ENCODE assay signal across 18 mouse cellular contexts in the genomic region with DNA sequence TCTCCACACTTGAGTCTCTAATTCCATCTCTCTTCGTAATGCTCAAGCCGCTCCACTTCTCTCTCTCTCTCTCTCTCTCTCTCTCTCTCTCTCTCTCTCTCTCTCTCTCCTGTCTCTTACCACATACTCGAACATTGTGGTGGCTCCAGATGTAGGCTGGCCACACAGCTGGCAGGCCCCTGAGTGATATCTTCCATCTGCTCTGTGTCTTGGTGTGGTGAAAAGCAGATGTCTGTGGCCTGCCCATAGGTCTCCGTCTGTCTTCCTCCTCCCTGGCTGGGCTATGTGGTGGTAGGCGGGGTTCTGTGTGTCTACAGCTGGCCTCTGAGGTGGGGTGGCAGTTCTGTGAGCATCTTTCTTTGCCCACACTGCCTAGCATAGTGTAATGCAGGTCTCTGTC. TPM values are rescaled to one million over a fixed set of nuclear protein-coding genes. Genes with fewer than 3 reads are reported as not detected.
"Had no signal": no experiment of that assay in that cellular context is flagged by ENCODE, and none has a peak within 500 bp of the region (broad histone marks: within the 10 kb centered on the region; RNA-seq: fewer than 3 reads in every experiment).

No protein-coding gene starts in this region.

RNA-seq across cellular contexts. Expression of a gene that starts 11.8 kb away (rescaled TPM):
- total RNA-seq: megakaryocyte, adult 5-6 weeks; megakaryocyte-erythroid progenitor cell, adult 5-6 weeks had no signal
- polyA plus RNA-seq: liver, embryonic 15.5 days; liver, postnatal 0 days; lung, adult 2 months; midbrain, embryonic 10.5 days; midbrain, embryonic 12.5 days; midbrain, embryonic 14.5 days; myocyte; neural tube, embryonic 11.5 days; neural tube, embryonic 13.5 days; neural tube, embryonic 15.5 days; stomach, embryonic 15.5 days; stomach, postnatal 0 days; testis, adult 2 months; thymus, adult 2 months had no signal

RNA-seq across cellular contexts. Expression of a gene that starts 24.5 kb away (rescaled TPM):
- total RNA-seq: megakaryocyte-erythroid progenitor cell, adult 5-6 weeks had no signal
- polyA plus RNA-seq: liver, embryonic 15.5 days; liver, postnatal 0 days; lung, adult 2 months; midbrain, embryonic 10.5 days; midbrain, embryonic 12.5 days; small intestine, adult 2 months; stomach, postnatal 0 days; testis, adult 2 months; thymus, adult 2 months had no signal

RNA-seq across cellular contexts. Expression of a gene that starts 42.4 kb away (rescaled TPM):
- total RNA-seq: megakaryocyte-erythroid progenitor cell, adult 5-6 weeks had no signal
- polyA plus RNA-seq: liver, embryonic 15.5 days; liver, postnatal 0 days; lung, adult 2 months; midbrain, embryonic 10.5 days; midbrain, embryonic 12.5 days; small intestine, adult 2 months; stomach, postnatal 0 days; testis, adult 2 months; thymus, adult 2 months had no signal

RNA-seq across cellular contexts. Expression of a gene that starts 43.8 kb away (rescaled TPM):
- total RNA-seq: megakaryocyte, adult 5-6 weeks; megakaryocyte-erythroid progenitor cell, adult 5-6 weeks had no signal
- polyA plus RNA-seq: liver, embryonic 15.5 days; liver, postnatal 0 days; lung, adult 2 months; midbrain, embryonic 10.5 days; midbrain, embryonic 12.5 days; midbrain, embryonic 14.5 days; midbrain, embryonic 16.5 days; myocyte; neural tube, embryonic 11.5 days; neural tube, embryonic 13.5 days; neural tube, embryonic 15.5 days; small intestine, adult 2 months; stomach, postnatal 0 days; testis, adult 2 months; thymus, adult 2 months had no signal

RNA-seq across cellular contexts. Expression of a gene that starts 49.2 kb away (rescaled TPM):
- total RNA-seq: megakaryocyte, adult 5-6 weeks; megakaryocyte-erythroid progenitor cell, adult 5-6 weeks had no signal
- polyA plus RNA-seq: liver, embryonic 15.5 days; liver, postnatal 0 days; lung, adult 2 months; midbrain, embryonic 10.5 days; midbrain, embryonic 12.5 days; midbrain, embryonic 14.5 days; midbrain, embryonic 16.5 days; myocyte; neural tube, embryonic 11.5 days; neural tube, embryonic 13.5 days; neural tube, embryonic 15.5 days; small intestine, adult 2 months; stomach, postnatal 0 days; testis, adult 2 months; thymus, adult 2 months had no signal
